ENCODE assay signal across 8 mouse cellular contexts in genomic region chr16:18416094-18416761, GRCm38 (mm10). TPM values are rescaled to one million over a fixed set of nuclear protein-coding genes. Genes with fewer than 3 reads are reported as not detected.
DNase-seq lines count a peak whose midpoint lies in the region; ATAC-seq lines count a peak whose summit lies in the region.

No protein-coding gene starts in this region.

- DNase-seq in neural tube, embryonic 11.5 days (ENCODE audit: low spot score), result no peak
- no peak for DNase-seq in neural tube, embryonic 10.5 days (ENCODE audit: extremely low spot score, low spot score)
- peak; percentile 68 for DNase-seq in adrenal gland, postnatal 14 days
- peak; percentile 63 for DNase-seq in kidney, postnatal 10 days
- DNase-seq in naive thymus-derived CD4-positive, alpha-beta T cell, adult 2 months (ENCODE audit: low read depth), result peak; percentile 48
- DNase-seq in MN1 (ENCODE audit: low spot score), result no peak
- no peak for DNase-seq in cerebellum, adult 8-10 months

- H3K36me3 ChIP-seq in neural tube, embryonic 11.5 days (ENCODE audit: control insufficient read depth, insufficient read depth, low read length), result no peaks in the 10 kb centered on the region; the same call in 1 of the 2 replicates
- peaks cover 59% of the 10 kb centered on the region for H3K36me3 ChIP-seq in heart, embryonic 12.5 days

- H3K4me3 ChIP-seq in neural tube, embryonic 11.5 days (ENCODE audit: low read depth, low read length), result no peak overlapping the region
- no peak overlapping the region for H3K4me3 ChIP-seq in heart, embryonic 12.5 days

- H3K27ac ChIP-seq in neural tube, embryonic 11.5 days (ENCODE audit: low read depth, low read length), result 0 out of 2 replicates have a peak overlapping the region, but pooled peaks have one; percentile 44
- peak overlapping the region; percentile 43; the same call in 1 of the 2 replicates for H3K27ac ChIP-seq in heart, embryonic 12.5 days (ENCODE audit: poor library complexity, severe bottlenecking)

- H3K9ac ChIP-seq in neural tube, embryonic 11.5 days (ENCODE audit: low read length), result no peak overlapping the region
- no peak overlapping the region for H3K9ac ChIP-seq in heart, embryonic 12.5 days

- no peak for ATAC-seq in neural tube, embryonic 11.5 days (ENCODE audit: insufficient read depth, low FRiP score, low TSS enrichment)
- ATAC-seq in heart, embryonic 12.5 days (ENCODE audit: insufficient number of reproducible peaks, low FRiP score), result no peak

- no peaks in the 10 kb centered on the region for H3K27me3 ChIP-seq in neural tube, embryonic 11.5 days (ENCODE audit: control insufficient read depth, insufficient read depth, low read length)
- H3K27me3 ChIP-seq in heart, embryonic 12.5 days (replicated peaks), result no peaks in the 10 kb centered on the region

- 68% methylated on average over 18 of the region's 18 CpGs for WGBS in neural tube, embryonic 11.5 days
- 70% methylated on average over 18 of the region's 18 CpGs for WGBS in heart, embryonic 12.5 days

- H3K9me3 ChIP-seq in neural tube, embryonic 11.5 days (ENCODE audit: control insufficient read depth, low read length), result no peaks in the 10 kb centered on the region
- no peaks in the 10 kb centered on the region for H3K9me3 ChIP-seq in heart, embryonic 12.5 days (replicated peaks)

- no peak overlapping the region for H3K4me2 ChIP-seq in neural tube, embryonic 11.5 days (ENCODE audit: low read depth)
- no peak overlapping the region for H3K4me2 ChIP-seq in heart, embryonic 12.5 days

- no peaks in the 10 kb centered on the region for H3K4me1 ChIP-seq in neural tube, embryonic 11.5 days (ENCODE audit: control insufficient read depth, insufficient read depth, low read length)
- H3K4me1 ChIP-seq in heart, embryonic 12.5 days (replicated peaks), result peaks cover 14% of the 10 kb centered on the region; the same call in 1 of the 2 replicates

RNA-seq across cellular contexts. Expression of gene Txnrd2, which starts 10.0 kb away (rescaled TPM):
- 20.4 TPM in 2 replicates for polyA plus RNA-seq in neural tube, embryonic 11.5 days (2014; fragmentation: Nextera tagmentation; extraction: Ambion mirVana)
- 66.4 and 66.5 TPM in 2 replicates for total RNA-seq in adrenal gland, postnatal 14 days (2021)
- 34.9 and 37.2 TPM in 2 replicates for polyA plus RNA-seq in heart, embryonic 12.5 days (2016; fragmentation: Nextera tagmentation; extraction: Ambion mirVana)

RNA-seq across cellular contexts. Expression of gene Comt, which starts 10.4 kb away (rescaled TPM):
- polyA plus RNA-seq in neural tube, embryonic 11.5 days (2014; fragmentation: Nextera tagmentation; extraction: Ambion mirVana), result 60.8 and 64.0 TPM in 2 replicates
- 117 and 147 TPM in 2 replicates for total RNA-seq in adrenal gland, postnatal 14 days (2021)
- polyA plus RNA-seq in heart, embryonic 12.5 days (2016; fragmentation: Nextera tagmentation; extraction: Ambion mirVana), result 88.2 and 90.8 TPM in 2 replicates

Comparison
In these comparisons a context has a peak if more than half of its experiments do, and no peak if none do; other contexts are left out.
1. DNase-seq: peak in adrenal gland, postnatal 14 days (single experiment), kidney, postnatal 10 days (single experiment) and naive thymus-derived CD4-positive, alpha-beta T cell, adult 2 months (single experiment); none in neural tube, embryonic 11.5 days (single experiment), neural tube, embryonic 10.5 days (single experiment), MN1 (single experiment) and cerebellum, adult 8-10 months (single experiment).